Mouse (Mus musculus): Measurements from ENCODE around the gene Snrnp200. TPM values are rescaled to one million over a fixed set of nuclear protein-coding genes. Genes with fewer than 3 reads are reported as not detected.
A peak's percentile ranks its signal among the peaks of the same experiment; 100 is the strongest.
"Not testable (repeated sequence)": the region's sequence is repeated elsewhere in the genome, so short reads cannot be mapped to it uniquely, and the experiment has no call there.

Gene Snrnp200
- polyA plus RNA-seq (2015; fragmentation: Nextera tagmentation; extraction: Ambion mirVana) = 14.2 and 15.4 TPM in 2 replicates

- Histone ChIP-seq H3K4me2 (replicated peaks; ENCODE audit: low read depth) (peak within 1 kb of the TSS; percentile 80), H3K9ac (ENCODE audit: low read depth, low read length) (peak within 1 kb of the TSS; percentile 83), H3K9me3 (ENCODE audit: control insufficient read depth) (no peaks in the 10 kb centered on the region), H3K36me3 (ENCODE audit: control insufficient read depth, insufficient read depth) (peaks cover 33% of the 10 kb centered on the region), H3K4me1 (replicated peaks; ENCODE audit: control insufficient read depth, insufficient read depth, low read length) (no peaks in the 10 kb centered on the region; the same call in 1 of the 2 replicates), H3K27me3 (replicated peaks; ENCODE audit: control insufficient read depth, insufficient read depth, low read length) (no peaks in the 10 kb centered on the region), H3K4me3 (ENCODE audit: low read depth, low read length) (peak within 1 kb of the TSS; percentile 78), H3K27ac (ENCODE audit: low read depth, low read length) (peak within 1 kb of the TSS; percentile 71)
- peak; percentile 99 for ATAC-seq
- no peak for TF ChIP-seq CTCF (IDR thresholded peaks at IDR 0.05; ENCODE audit: low read depth)
- 11% methylated on average over 36 of the region's 36 CpGs for WGBS
Observed at GRCm38 (mm10) chr2:127207547-127208451, at the start of gene Snrnp200, which contains the start of gene 1810024B03Rik. Gene Snrnp200 (plus strand): TSS chr2:127208386. Gene 1810024B03Rik (minus strand): TSS chr2:127208280.

DNA sequence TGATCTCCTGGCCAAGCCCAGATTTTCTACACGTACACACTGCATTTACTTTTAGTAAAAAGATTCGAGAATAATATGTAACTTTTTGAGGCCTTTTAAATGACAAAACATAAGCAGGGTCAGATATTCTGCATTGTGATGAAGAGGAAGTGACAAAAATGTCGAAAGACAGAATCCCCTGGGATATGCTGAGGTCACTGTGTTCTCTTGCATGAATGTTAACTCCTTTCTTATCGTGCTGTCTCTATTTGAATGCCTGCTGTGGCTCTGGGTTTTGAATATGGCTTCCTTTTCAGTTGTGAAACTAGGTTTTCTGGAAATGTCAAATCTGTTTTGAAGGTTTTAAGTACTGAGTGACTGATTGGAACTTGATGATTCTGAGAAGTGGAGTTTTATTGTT, 42.5 kb upstream of the Snrnp200 start:
- no peaks in the 10 kb centered on the region for H3K36me3 ChIP-seq (ENCODE audit: control insufficient read depth, insufficient read depth)
- H3K27ac ChIP-seq (ENCODE audit: low read depth, low read length) = no peak overlapping the region
- H3K4me1 ChIP-seq (replicated peaks; ENCODE audit: control insufficient read depth, insufficient read depth, low read length) = no peaks in the 10 kb centered on the region
- no peak overlapping the region for H3K4me3 ChIP-seq (ENCODE audit: low read depth, low read length)
- no peak for ATAC-seq
- no peaks in the 10 kb centered on the region for H3K9me3 ChIP-seq (ENCODE audit: control insufficient read depth)
- no peak overlapping the region for H3K9ac ChIP-seq (ENCODE audit: low read depth, low read length)
- no peaks in the 10 kb centered on the region for H3K27me3 ChIP-seq (replicated peaks; ENCODE audit: control insufficient read depth, insufficient read depth, low read length)
- 60% methylated on average over 4 of the region's 4 CpGs for WGBS
- H3K4me2 ChIP-seq (replicated peaks; ENCODE audit: low read depth) = no peak overlapping the region
- no peak for TF ChIP-seq CTCF (IDR thresholded peaks at IDR 0.05; ENCODE audit: low read depth)

- H3K9ac ChIP-seq (ENCODE audit: low read depth, low read length); H3K4me1 ChIP-seq (replicated peaks; ENCODE audit: control insufficient read depth, insufficient read depth, low read length); H3K9me3 ChIP-seq (ENCODE audit: control insufficient read depth); H3K4me3 ChIP-seq (ENCODE audit: low read depth, low read length); H3K36me3 ChIP-seq (ENCODE audit: control insufficient read depth, insufficient read depth); H3K27ac ChIP-seq (ENCODE audit: low read depth, low read length); H3K4me2 ChIP-seq (replicated peaks; ENCODE audit: low read depth); ATAC-seq; H3K27me3 ChIP-seq (replicated peaks; ENCODE audit: control insufficient read depth, insufficient read depth, low read length): not testable (repeated sequence)
- TF ChIP-seq CTCF (IDR thresholded peaks at IDR 0.05; ENCODE audit: low read depth) = peak; percentile 67
- 5% methylated on average over 1 of the region's 1 CpGs for WGBS
Observed at GRCm38 (mm10) chr2:127166261-127166660, 41.9 kb upstream of the Snrnp200 start.

- 2% methylated on average over 17 of the region's 17 CpGs for WGBS
- Histone ChIP-seq H3K9me3 (ENCODE audit: control insufficient read depth) (no peaks in the 10 kb centered on the region), H3K4me1 (replicated peaks; ENCODE audit: control insufficient read depth, insufficient read depth, low read length) (no peaks in the 10 kb centered on the region), H3K27me3 (replicated peaks; ENCODE audit: control insufficient read depth, insufficient read depth, low read length) (0 out of 2 replicates have a peak, but pooled peaks cover 5% of the 10 kb centered on the region), H3K36me3 (ENCODE audit: control insufficient read depth, insufficient read depth) (no peaks in the 10 kb centered on the region), H3K4me3 (ENCODE audit: low read depth, low read length) (peak overlapping the region; percentile 49), H3K9ac (ENCODE audit: low read depth, low read length) (peak overlapping the region; percentile 68; the same call in 1 of the 2 replicates), H3K4me2 (replicated peaks; ENCODE audit: low read depth) (peak overlapping the region; percentile 72), H3K27ac (ENCODE audit: low read depth, low read length) (peak overlapping the region; percentile 46)
- ATAC-seq = peak; percentile 99
- no peak for TF ChIP-seq CTCF (IDR thresholded peaks at IDR 0.05; ENCODE audit: low read depth)
Observed at GRCm38 (mm10) chr2:127182598-127183381, 25.4 kb upstream of the Snrnp200 start.

GRCm38 (mm10) chr2:127189574-127189973, 18.6 kb upstream of the Snrnp200 start:
- H3K9me3 ChIP-seq (ENCODE audit: control insufficient read depth) = no peaks in the 10 kb centered on the region
- H3K9ac ChIP-seq (ENCODE audit: low read depth, low read length) = no peak overlapping the region
- no peaks in the 10 kb centered on the region for H3K36me3 ChIP-seq (ENCODE audit: control insufficient read depth, insufficient read depth)
- H3K27me3 ChIP-seq (replicated peaks; ENCODE audit: control insufficient read depth, insufficient read depth, low read length) = no peaks in the 10 kb centered on the region
- no peak overlapping the region for H3K4me2 ChIP-seq (replicated peaks; ENCODE audit: low read depth)
- no peaks in the 10 kb centered on the region for H3K4me1 ChIP-seq (replicated peaks; ENCODE audit: control insufficient read depth, insufficient read depth, low read length)
- ATAC-seq = no peak
- no peak overlapping the region for H3K4me3 ChIP-seq (ENCODE audit: low read depth, low read length)
- TF ChIP-seq CTCF (IDR thresholded peaks at IDR 0.05; ENCODE audit: low read depth) = no peak
- H3K27ac ChIP-seq (ENCODE audit: low read depth, low read length) = no peak overlapping the region

GRCm38 (mm10) chr2:127204932-127205331, 3.3 kb upstream of the Snrnp200 start:
- Histone ChIP-seq H3K36me3 (ENCODE audit: control insufficient read depth, insufficient read depth) (peaks cover 13% of the 10 kb centered on the region; the same call in 1 of the 2 replicates), H3K4me3 (ENCODE audit: low read depth, low read length) (no peak overlapping the region), H3K27me3 (replicated peaks; ENCODE audit: control insufficient read depth, insufficient read depth, low read length) (no peaks in the 10 kb centered on the region), H3K4me1 (replicated peaks; ENCODE audit: control insufficient read depth, insufficient read depth, low read length) (no peaks in the 10 kb centered on the region; the same call in 1 of the 2 replicates), H3K9ac (ENCODE audit: low read depth, low read length) (no peak overlapping the region), H3K9me3 (ENCODE audit: control insufficient read depth) (no peaks in the 10 kb centered on the region), H3K27ac (ENCODE audit: low read depth, low read length) (no peak overlapping the region), H3K4me2 (replicated peaks; ENCODE audit: low read depth) (no peak overlapping the region)
- peak; percentile 83 for TF ChIP-seq CTCF (IDR thresholded peaks at IDR 0.05; ENCODE audit: low read depth)
- no peak for ATAC-seq
- 29% methylated on average over 3 of the region's 3 CpGs for WGBS

GRCm38 (mm10) chr2:127205936-127206335, 2.2 kb upstream of the Snrnp200 start:
- H3K36me3 ChIP-seq (ENCODE audit: control insufficient read depth, insufficient read depth) = peaks cover 22% of the 10 kb centered on the region
- not testable (repeated sequence) for H3K4me1 ChIP-seq (replicated peaks; ENCODE audit: control insufficient read depth, insufficient read depth, low read length); ATAC-seq; H3K9ac ChIP-seq (ENCODE audit: low read depth, low read length); H3K4me2 ChIP-seq (replicated peaks; ENCODE audit: low read depth); H3K27ac ChIP-seq (ENCODE audit: low read depth, low read length); H3K9me3 ChIP-seq (ENCODE audit: control insufficient read depth); H3K4me3 ChIP-seq (ENCODE audit: low read depth, low read length); H3K27me3 ChIP-seq (replicated peaks; ENCODE audit: control insufficient read depth, insufficient read depth, low read length)
- WGBS = 82% methylated on average over 4 of the region's 4 CpGs

All from intestine, postnatal 0 days (tissue).